Mouse (Mus musculus): ENCODE results near the gene Spg11. TPM values are rescaled to one million over a fixed set of nuclear protein-coding genes. Genes with fewer than 3 reads are reported as not detected.
A peak's percentile ranks its signal among the peaks of the same experiment; 100 is the strongest.

Gene Spg11
- polyA plus RNA-seq (2017; shearing (Covaris generic)): 1 to 10 TPM; 5.6 to 6.8 (median 6.3) TPM

DNA sequence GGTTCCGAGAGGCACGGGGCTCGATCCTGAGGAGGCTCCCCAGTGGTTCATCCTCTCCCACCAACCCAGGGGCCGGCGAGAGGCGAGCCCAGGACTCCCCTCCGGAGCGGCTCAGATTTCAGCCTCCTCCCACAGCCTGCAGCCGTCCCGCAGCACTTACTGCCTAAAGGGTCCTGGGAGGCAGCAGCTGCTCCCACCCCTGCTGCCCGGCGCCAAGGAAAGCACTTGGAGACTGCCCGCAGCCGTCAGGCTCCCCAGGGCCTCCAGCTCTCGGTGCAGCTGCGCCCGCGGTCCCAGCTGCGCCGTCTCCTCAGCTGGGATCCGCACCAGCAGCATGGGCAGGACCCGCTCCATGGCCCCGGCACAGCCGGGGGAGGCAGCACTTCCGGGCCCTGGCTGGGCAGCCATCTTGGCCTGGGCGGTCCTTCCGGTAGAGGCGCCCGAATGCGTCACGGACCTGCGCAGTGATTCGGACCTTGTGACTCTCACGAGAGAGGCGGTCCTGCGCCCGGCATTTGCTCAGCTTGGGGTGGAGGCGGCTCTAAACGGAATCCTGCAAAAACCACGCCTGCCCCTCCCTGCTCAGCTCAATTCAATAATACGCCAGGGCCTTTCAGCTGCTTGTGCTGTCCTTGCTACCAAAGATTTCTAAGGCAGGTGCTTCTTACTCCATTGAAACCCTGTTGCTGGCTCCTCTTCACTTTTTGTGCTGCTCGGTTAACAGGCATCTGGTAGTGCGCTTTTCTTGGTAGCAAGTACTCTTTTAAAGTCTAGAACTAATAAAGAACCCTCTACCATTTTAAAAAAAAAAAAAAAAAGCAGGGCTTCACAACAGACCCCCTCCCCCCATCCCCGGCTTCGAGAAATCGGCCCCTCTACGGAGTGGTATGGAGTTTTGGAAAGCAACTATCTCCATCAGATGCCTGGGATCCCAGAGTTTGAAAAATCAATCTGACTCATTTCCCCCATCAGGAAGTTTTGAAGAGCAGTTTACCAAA is at the start of gene Spg11:
Gene Spg11, minus strand, starts transcription at position 426 of the 998 bp plus-strand sequence.
- peak; percentile 99 for ATAC-seq

- peak; percentile 87 for ATAC-seq
Measured at GRCm38 (mm10) chr2:122164293-122164692, 46.1 kb upstream of the Spg11 start.

- ATAC-seq: peak; percentile 33
Measured at GRCm38 (mm10) chr2:122163430-122164195, 45.4 kb upstream of the Spg11 start.

GRCm38 (mm10) chr2:122162529-122162928 is 44.3 kb upstream of the Spg11 start:
- no peak for ATAC-seq

GRCm38 (mm10) chr2:122161542-122161941 is 43.4 kb upstream of the Spg11 start:
- ATAC-seq: peak; percentile 21

- peak; percentile 55 for ATAC-seq
Measured at GRCm38 (mm10) chr2:122160680-122161079, 42.5 kb upstream of the Spg11 start, which contains the start of gene Trim69. Gene Trim69 (plus strand): TSS chr2:122160700.

DNA sequence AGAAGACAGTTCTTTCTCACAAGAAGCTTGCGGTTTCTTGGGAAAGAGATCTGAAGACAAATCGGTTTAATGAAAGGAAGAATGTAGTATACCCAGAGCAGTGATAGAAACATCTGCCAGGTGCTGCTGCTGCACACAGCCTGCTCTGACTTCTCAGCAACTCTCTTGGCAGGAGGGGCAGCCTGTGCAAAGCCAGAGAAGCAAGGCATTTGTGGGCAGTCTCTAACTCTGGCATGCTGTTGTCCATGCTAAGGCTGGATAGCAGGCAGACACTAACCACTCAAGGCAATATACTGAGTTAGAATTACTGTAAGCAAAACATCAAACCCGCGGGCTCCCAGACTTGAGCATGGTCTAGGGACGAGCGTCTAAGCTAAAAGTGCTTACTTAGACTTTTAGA is 41.5 kb upstream of the Spg11 start:
- ATAC-seq: no peak

GRCm38 (mm10) chr2:122158362-122158802 is 40.2 kb upstream of the Spg11 start:
- no peak for ATAC-seq

- no peak for ATAC-seq
Measured at GRCm38 (mm10) chr2:122157561-122157960, 39.4 kb upstream of the Spg11 start.

DNA sequence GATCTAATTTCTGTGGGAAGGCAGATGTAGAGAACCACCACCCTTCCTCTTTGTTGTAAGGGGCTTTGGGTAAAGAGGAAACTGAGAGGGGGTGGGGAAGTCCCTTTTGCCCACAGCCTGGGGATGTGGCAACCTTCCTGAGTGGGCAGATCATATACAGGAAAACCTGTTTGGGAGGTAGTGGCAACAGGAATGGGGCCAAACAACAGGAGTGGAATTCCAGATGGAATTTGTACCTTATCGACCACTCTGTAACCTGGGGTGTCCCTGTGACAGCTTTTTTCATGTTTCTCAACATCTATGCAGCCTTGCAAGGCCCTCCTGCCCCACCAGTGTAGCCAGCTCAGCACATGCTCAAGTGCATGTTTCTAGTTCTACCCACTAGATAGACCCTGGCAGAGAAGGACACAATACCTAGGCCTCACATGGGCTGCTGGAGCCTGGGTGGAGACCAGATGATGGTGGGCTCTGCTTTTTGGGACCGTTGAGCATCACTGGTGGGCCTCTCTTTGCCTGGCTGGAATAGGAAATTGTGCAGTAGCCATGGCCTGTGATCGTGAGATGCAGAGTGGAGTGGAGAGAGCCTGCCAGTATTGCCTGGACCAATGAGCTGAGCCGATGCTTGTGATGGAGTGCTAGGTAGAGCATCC is 38.0 kb upstream of the Spg11 start:
- peak; percentile 20 for ATAC-seq

GRCm38 (mm10) chr2:122155292-122155691 is 37.1 kb upstream of the Spg11 start:
- peak; percentile 4 for ATAC-seq

DNA sequence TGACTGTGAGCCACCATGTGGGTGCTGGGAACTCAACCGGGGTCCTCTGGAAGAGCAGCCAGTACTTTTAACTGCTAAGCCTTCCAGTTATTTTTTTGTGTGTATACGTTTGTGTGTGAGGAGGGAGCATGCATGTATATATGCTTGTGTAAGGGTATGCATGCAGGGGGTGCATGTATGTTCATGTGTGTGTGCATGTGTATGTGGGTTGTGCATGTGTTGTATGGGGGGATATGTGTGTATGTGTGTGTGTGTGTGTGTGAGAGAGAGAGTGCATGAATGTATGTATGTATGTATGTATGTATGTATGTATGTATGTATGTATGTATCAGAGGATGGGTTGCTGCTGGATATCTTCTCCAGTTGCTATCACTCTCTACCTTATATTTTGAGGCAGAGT is 36.3 kb upstream of the Spg11 start:
- ATAC-seq: no peak

DNA sequence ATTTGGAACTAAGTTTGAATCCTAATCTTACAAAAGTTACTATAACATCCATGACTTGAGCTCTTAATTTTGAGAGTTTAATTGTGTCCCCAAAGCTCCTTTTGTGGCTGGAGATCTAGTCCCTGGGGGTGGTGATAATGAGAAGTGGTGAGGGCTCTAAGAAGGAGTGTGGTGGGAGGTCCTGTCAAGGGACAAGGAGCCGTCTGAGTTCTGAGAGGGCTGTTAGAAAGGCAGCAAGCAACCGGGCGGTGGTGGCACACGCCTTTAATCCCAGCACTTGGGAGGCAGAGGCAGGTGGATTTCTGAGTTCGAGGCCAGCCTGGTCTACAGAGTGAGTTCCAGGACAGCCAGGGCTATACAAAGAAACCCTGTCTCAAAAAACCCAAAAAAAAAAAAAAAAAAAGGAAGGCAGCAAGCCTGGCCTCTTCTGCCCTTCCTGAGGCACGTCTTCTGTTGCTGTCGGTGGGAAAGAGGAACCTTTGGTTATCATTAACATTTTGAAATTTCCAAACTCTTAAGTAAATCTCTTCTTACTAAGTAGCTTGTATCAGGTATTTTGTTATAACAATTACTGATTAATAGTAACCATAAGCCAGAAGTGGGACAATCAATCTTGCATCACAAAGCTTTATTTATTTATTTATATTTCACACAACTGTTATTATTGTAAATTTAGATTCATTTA is 35.6 kb upstream of the Spg11 start:
- no peak for ATAC-seq

- no peak for ATAC-seq
Measured at GRCm38 (mm10) chr2:122152850-122153249, 34.7 kb upstream of the Spg11 start.

GRCm38 (mm10) chr2:122151221-122151620 is 33.0 kb upstream of the Spg11 start:
- ATAC-seq: no peak

- no peak for ATAC-seq
Measured at GRCm38 (mm10) chr2:122149716-122150115, 31.5 kb upstream of the Spg11 start.

DNA sequence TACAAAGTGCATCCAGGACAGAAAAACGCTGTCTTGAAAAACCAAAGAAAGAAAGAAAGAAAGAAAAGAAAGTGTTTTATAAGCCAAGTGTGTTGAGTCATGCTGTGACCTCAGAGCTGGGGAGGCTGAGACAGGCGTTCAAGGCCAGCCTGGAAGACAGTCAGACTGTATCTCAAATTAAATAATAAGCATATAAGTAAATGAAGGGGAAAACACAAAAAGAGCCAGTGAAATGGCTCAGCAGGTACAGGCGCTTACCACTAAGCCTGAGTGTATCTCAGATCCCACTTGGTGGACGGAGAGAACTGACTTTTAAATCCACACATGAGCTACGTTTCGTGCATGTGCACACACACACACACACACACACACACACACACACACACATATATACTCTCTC is 31.1 kb upstream of the Spg11 start:
- ATAC-seq: no peak

- peak; percentile 57 for ATAC-seq
Measured at GRCm38 (mm10) chr2:122148242-122148917, 30.2 kb upstream of the Spg11 start.

DNA sequence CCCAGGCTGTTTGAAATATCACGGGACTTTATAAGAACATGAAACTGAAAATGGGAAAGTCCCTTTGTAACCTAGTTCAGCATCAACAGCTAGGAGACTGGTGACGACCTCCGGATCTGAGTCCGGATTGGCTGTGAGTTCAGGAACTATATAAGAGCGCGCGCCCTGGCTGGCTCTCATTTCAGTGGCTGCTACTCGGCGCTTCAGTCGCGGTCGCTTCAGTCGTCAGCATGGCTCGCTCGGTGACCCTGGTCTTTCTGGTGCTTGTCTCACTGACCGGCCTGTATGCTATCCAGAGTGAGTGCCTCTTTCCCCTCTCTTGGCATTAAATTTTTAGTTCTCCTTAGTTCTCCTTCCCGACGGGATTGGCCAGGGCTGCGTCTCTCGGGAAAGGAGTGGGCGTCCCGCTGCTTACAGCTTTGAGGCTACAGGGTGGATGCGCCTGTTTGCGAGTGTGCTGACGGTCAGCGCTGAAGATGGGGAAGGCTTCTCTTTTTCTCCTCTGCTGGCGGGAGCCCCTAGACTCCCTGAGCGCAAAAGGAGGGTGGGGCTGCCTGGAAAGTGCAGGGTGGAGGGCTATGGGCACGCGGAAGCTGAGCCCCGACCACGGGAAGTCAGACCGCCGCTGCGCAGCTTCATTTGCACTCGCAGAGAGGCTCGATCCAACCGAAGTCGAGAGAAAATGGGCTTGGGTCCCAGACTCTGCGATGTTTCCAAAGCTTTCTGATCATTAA is 29.5 kb upstream of the Spg11 start, which contains the start of gene B2m:
Gene B2m, plus strand, starts transcription at position 179 of the 734 bp plus-strand sequence.
- peak; percentile 85 for ATAC-seq

- no peak for ATAC-seq
Measured at GRCm38 (mm10) chr2:122146687-122147086, 28.5 kb upstream of the Spg11 start.

DNA sequence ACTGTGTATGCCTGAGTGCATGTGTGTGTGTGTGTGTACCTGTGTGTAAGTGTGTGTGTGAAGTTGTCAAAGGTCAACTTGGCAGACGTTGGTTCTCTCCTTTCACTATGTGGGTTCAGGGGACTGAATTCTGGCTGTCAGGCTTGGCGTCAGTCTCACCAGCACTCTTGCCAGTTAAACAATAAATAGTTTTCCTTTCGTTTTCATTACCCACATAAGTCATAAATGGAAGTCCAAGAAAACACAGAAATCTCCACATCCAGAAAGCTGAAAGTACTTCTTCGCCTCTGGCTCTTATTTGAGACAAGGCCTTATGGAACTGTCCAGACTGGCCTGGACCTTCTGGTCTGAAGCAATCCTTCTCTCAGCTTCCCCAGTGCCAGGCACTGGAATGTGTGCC is 27.6 kb upstream of the Spg11 start:
- ATAC-seq: peak; percentile 16
